ENCODE assay signal across 14 mouse cellular contexts in the genomic region with DNA sequence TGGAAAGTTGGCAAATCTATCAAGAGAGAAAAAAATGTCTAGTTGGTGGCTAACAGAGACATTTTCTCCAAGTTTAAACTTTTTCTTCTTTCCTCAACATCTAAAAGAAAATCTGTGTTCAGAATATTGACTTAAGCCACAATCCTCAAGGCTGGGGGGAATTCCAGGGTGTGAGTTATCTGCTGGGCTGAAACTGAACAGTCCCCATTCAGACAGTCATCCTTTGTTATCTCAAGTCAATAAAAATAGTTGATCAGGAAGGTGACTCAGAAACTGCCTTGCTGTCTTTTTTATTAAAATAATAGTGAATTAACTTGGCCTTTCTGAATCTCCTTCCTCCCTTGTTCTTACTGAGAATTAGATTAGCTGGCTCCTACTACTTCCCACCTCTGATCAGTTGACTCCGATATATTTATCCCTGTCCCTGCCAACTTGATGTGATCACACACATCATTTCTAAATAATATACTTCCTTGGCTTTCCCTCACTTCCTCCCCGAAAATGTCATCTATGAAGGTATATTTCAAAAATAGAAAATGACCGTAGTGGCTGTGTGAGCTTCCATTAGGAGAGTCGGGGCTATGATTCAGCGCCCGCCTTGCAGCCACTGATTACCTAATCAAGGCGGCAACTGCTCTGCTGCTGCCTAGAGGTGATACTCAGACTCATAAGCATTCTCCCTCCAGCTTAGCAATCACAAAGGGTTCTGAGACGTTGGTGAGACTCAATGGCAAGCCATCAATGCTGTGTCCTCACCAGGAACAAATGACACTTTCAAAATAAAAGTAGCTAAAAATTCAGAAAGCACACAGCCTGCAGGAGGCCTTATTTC. TPM values are rescaled to one million over a fixed set of nuclear protein-coding genes. Genes with fewer than 3 reads are reported as not detected.
DNase-seq lines count a peak whose midpoint lies in the region; ATAC-seq and TF ChIP-seq lines count a peak whose summit lies in the region.
"Had no signal": no experiment of that assay in that cellular context is flagged by ENCODE, and none has a peak within 500 bp of the region (broad histone marks: within the 10 kb centered on the region; RNA-seq: fewer than 3 reads in every experiment).

No protein-coding gene starts in this region.

- H3K4me3 ChIP-seq in G1E (ENCODE audit: low read depth, low read length): no peak overlapping the region
- H3K4me3 ChIP-seq in intestine, embryonic 15.5 days (replicated peaks): no peak overlapping the region
- H3K4me3 ChIP-seq: midbrain, embryonic 10.5 days had no signal

- TF ChIP-seq CTCF in G1E (IDR thresholded peaks at IDR 0.05; ENCODE audit: low read depth, low read length): no peak

- H3K9ac ChIP-seq in intestine, embryonic 15.5 days: no peak overlapping the region; the same call in 1 of the 2 replicates

- H3K36me3 ChIP-seq in G1E (replicated peaks): no peaks in the 10 kb centered on the region
- H3K36me3 ChIP-seq in intestine, embryonic 15.5 days: no peaks in the 10 kb centered on the region
- H3K36me3 ChIP-seq: midbrain, embryonic 10.5 days had no signal

- no peak overlapping the region for H3K4me2 ChIP-seq in intestine, embryonic 15.5 days (replicated peaks)

- DNase-seq in G1E (ENCODE audit: low spot score): no peak
- DNase-seq in brain, adult 2 months (ENCODE audit: low read depth, low spot score): peak; percentile 47
- no peak for DNase-seq in layer of hippocampus, postnatal 25 days (ENCODE audit: extremely low spot score in 1 of 2, low spot score in 1 of 2)
- DNase-seq in kidney, postnatal 14 days: no peak
- DNase-seq in kidney, adult 11 months: no peak
- DNase-seq: adrenal gland, postnatal 10 days; cerebellum, adult 8-10 months; right cerebral cortex, postnatal 4 days; thymus, postnatal 14 days had no signal

- no peaks in the 10 kb centered on the region for H3K9me3 ChIP-seq in G1E (replicated peaks)
- no peaks in the 10 kb centered on the region for H3K9me3 ChIP-seq in intestine, embryonic 15.5 days
- H3K9me3 ChIP-seq: midbrain, embryonic 10.5 days had no signal

- 55% methylated on average over 8 of the region's 8 CpGs for WGBS in intestine, embryonic 15.5 days

- H3K4me1 ChIP-seq in G1E (ENCODE audit: insufficient read depth, low read depth, low read length): peaks cover 15% of the 10 kb centered on the region
- H3K4me1 ChIP-seq in intestine, embryonic 15.5 days (replicated peaks): no peaks in the 10 kb centered on the region
- H3K4me1 ChIP-seq: midbrain, embryonic 10.5 days had no signal

- H3K27me3 ChIP-seq in G1E (ENCODE audit: insufficient read depth, low read length): peaks cover 10% of the 10 kb centered on the region; the same call in 1 of the 2 replicates
- H3K27me3 ChIP-seq in intestine, embryonic 15.5 days (replicated peaks): no peaks in the 10 kb centered on the region

- peak; percentile 16; the same call in 1 of the 2 replicates for ATAC-seq in G1E (ENCODE audit: extremely low read depth, insufficient number of reproducible peaks, low FRiP score, poor library complexity, severe bottlenecking)
- peak; percentile 81 for ATAC-seq in intestine, embryonic 15.5 days
- ATAC-seq in megakaryocyte, adult 5-6 weeks (ENCODE audit: poor library complexity, severe bottlenecking): peak; percentile 63
- no peak for ATAC-seq in frontal cortex, adult (ENCODE audit: low TSS enrichment)
- ATAC-seq: hindbrain, postnatal 0 days had no signal

- peak overlapping the region; percentile 68 for H3K27ac ChIP-seq in intestine, embryonic 15.5 days
- H3K27ac ChIP-seq: hindbrain, postnatal 0 days; midbrain, embryonic 10.5 days had no signal

RNA-seq across cellular contexts. Expression of a gene that starts 21.2 kb away (rescaled TPM):
- total RNA-seq in G1E (2014; fragmentation: Nextera tagmentation): 25.2 and 48.2 TPM in 2 replicates
- 16.2 and 18.8 TPM in 2 replicates for total RNA-seq in G1E (2017)
- 7.0 and 8.2 TPM in 2 replicates for polyA plus RNA-seq in G1E (2012)
- 8.5 and 9.2 TPM in 2 replicates for polyA plus RNA-seq in intestine, embryonic 15.5 days (2015; fragmentation: Nextera tagmentation; extraction: Ambion mirVana)
- 13.3 and 17.0 TPM in 2 replicates for total RNA-seq in megakaryocyte, adult 5-6 weeks (2015)
- total RNA-seq in megakaryocyte, adult 5-6 weeks (2017): 9.3 and 10.7 TPM in 2 replicates
- 10 to 100 TPM; 17.1 to 35.4 TPM for total RNA-seq in layer of hippocampus, postnatal 25 days (2021)
